Mouse (Mus musculus) forebrain, embryonic 11.5 days (tissue): Measurements from ENCODE around the gene Etv6. TPM values are rescaled to one million over a fixed set of nuclear protein-coding genes. Genes with fewer than 3 reads are reported as not detected.

ENCODE experiments used
- ATAC-seq: fragments of 200-750 bp; cut with Nextera tagmentation; replicated peaks from 2 replicates; pipeline ENCODE4 v1.8.0; 2017; ENCODE audit warnings: moderate TSS enrichment; ENCODE audit not compliant: low FRiP score
- DNase-seq: peaks from one replicate; pipeline ENCODE4 v3.0.0-alpha.2; 2017; ENCODE audit warnings: low spot score
- H3K27ac ChIP-seq: fragments of 300-500 bp; sonication (generic); 2 replicates; pipeline ENCODE4 v1.5.1; 2014; ENCODE audit warnings: low read depth, low read length
- H3K27me3 ChIP-seq: fragments of 300-500 bp; sonication (generic); 2 replicates; pipeline ENCODE4 v1.6.1; 2014; ENCODE audit warnings: mild to moderate bottlenecking, low read length, mixed read lengths; ENCODE audit not compliant: control insufficient read depth, insufficient read depth
- H3K36me3 ChIP-seq: fragments of 300-500 bp; sonication (generic); 2 replicates; pipeline ENCODE4 v1.6.1; 2014; ENCODE audit warnings: mild to moderate bottlenecking, low read length, moderate library complexity, mixed read lengths; ENCODE audit not compliant: control insufficient read depth, insufficient read depth
- H3K4me1 ChIP-seq: fragments of 300-500 bp; sonication (generic); replicated peaks from 2 replicates; pipeline ENCODE4 v1.6.1; 2014; ENCODE audit warnings: low read length, mixed read lengths; ENCODE audit not compliant: control insufficient read depth, insufficient read depth
- H3K4me2 ChIP-seq: fragments of 300-500 bp; sonication (generic); 2 replicates; pipeline ENCODE4 v1.6.1; 2014; ENCODE audit warnings: low read depth, mild to moderate bottlenecking, low read length, moderate library complexity, mixed read lengths; ENCODE audit not compliant: severe bottlenecking
- H3K4me3 ChIP-seq: fragments of 300-500 bp; sonication (generic); 2 replicates; pipeline ENCODE4 v1.5.1; 2014; ENCODE audit warnings: low read depth, low read length
- H3K9ac ChIP-seq: fragments of 300-500 bp; sonication (generic); 2 replicates; pipeline ENCODE4 v1.6.1; 2014; ENCODE audit warnings: low read length
- H3K9me3 ChIP-seq: fragments of 300-500 bp; sonication (generic); 2 replicates; pipeline ENCODE4 v1.6.1; 2016; ENCODE audit warnings: low read length, mixed read lengths; ENCODE audit not compliant: control insufficient read depth
- WGBS: fragments of 180-500 bp; shearing (Covaris S2); extraction: QIAGEN DNeasy Blood & Tissue Kit; methylation state at CpG from one replicate; pipeline ENCODE4 v1.1.7; 2014; 5-methylcytosine and 5-hydroxymethylcytosine counted together
- polyA plus RNA-seq: library from polyadenylated mRNA; unstranded; fragments of >200 nt; fragmentation: Nextera tagmentation; extraction: Ambion mirVana; gene quantifications from 2 replicates; pipeline ENCODE4 v1.2.1, GENCODE M21; 2014

Gene Etv6
- polyA plus RNA-seq, 1 experiment from 2014 or later, result 20.9 TPM

- no peaks in the 10 kb centered on the region for H3K36me3 ChIP-seq
- no peak overlapping the region for H3K9ac ChIP-seq
- no peaks in the 10 kb centered on the region for H3K4me1 ChIP-seq
- no peaks in the 10 kb centered on the region for H3K9me3 ChIP-seq
- no peaks in the 10 kb centered on the region for H3K27me3 ChIP-seq
- H3K4me3 ChIP-seq, result no peak overlapping the region
- ATAC-seq (no peak), DNase-seq (no peak)
- no peak overlapping the region for H3K4me2 ChIP-seq
- no peak overlapping the region for H3K27ac ChIP-seq
- WGBS, result 91% methylated on average over 4 of the region's 4 CpGs
Observed at GRCm38 (mm10) chr6:134087709-134088108, 52.2 kb downstream of the Etv6 start.

GRCm38 (mm10) chr6:134089671-134090377 is 54.3 kb downstream of the Etv6 start:
- no peak overlapping the region for H3K9ac ChIP-seq
- no peaks in the 10 kb centered on the region for H3K4me1 ChIP-seq
- H3K36me3 ChIP-seq, result no peaks in the 10 kb centered on the region
- no peaks in the 10 kb centered on the region for H3K9me3 ChIP-seq
- 88% methylated on average over 7 of the region's 7 CpGs for WGBS
- H3K27ac ChIP-seq, result no peak overlapping the region
- H3K27me3 ChIP-seq, result no peaks in the 10 kb centered on the region
- no peak overlapping the region for H3K4me2 ChIP-seq
- DNase-seq (no peak), ATAC-seq (no peak)
- H3K4me3 ChIP-seq, result no peak overlapping the region

- 75% methylated on average over 4 of the region's 4 CpGs for WGBS
- DNase-seq, result no peak
- no peak for ATAC-seq
Observed at GRCm38 (mm10) chr6:134090378-134090692, 54.8 kb downstream of the Etv6 start.

GRCm38 (mm10) chr6:134090875-134091274 is 55.4 kb downstream of the Etv6 start:
- ATAC-seq, result no peak
- Histone ChIP-seq H3K27ac (no peak overlapping the region), H3K27me3 (no peaks in the 10 kb centered on the region)

More at GRCm38 (mm10) chr6:134090378-134090692, 54.8 kb downstream of the Etv6 start:
- Histone ChIP-seq H3K27me3 (no peaks in the 10 kb centered on the region), H3K27ac (no peak overlapping the region), H3K9ac (no peak overlapping the region), H3K4me3 (no peak overlapping the region), H3K9me3 (no peaks in the 10 kb centered on the region), H3K36me3 (no peaks in the 10 kb centered on the region), H3K4me1 (no peaks in the 10 kb centered on the region), H3K4me2 (no peak overlapping the region)

GRCm38 (mm10) chr6:134091398-134091801 is 55.9 kb downstream of the Etv6 start:
- H3K4me1 ChIP-seq, result no peaks in the 10 kb centered on the region
- no peaks in the 10 kb centered on the region for H3K27me3 ChIP-seq
- H3K27ac ChIP-seq, result no peak overlapping the region
- WGBS, result 72% methylated on average over 8 of the region's 8 CpGs
- no peaks in the 10 kb centered on the region for H3K9me3 ChIP-seq
- DNase-seq (no peak), ATAC-seq (no peak)
- no peak overlapping the region for H3K4me3 ChIP-seq
- no peak overlapping the region for H3K4me2 ChIP-seq
- H3K36me3 ChIP-seq, result no peaks in the 10 kb centered on the region
- no peak overlapping the region for H3K9ac ChIP-seq

More at GRCm38 (mm10) chr6:134090875-134091274, 55.4 kb downstream of the Etv6 start:
- Histone ChIP-seq H3K4me3 (no peak overlapping the region), H3K9ac (no peak overlapping the region), H3K9me3 (no peaks in the 10 kb centered on the region), H3K4me2 (no peak overlapping the region), H3K36me3 (no peaks in the 10 kb centered on the region), H3K4me1 (no peaks in the 10 kb centered on the region)
- WGBS, result 88% methylated on average over 4 of the region's 4 CpGs
- DNase-seq, result no peak

GRCm38 (mm10) chr6:134094066-134094465 is 58.6 kb downstream of the Etv6 start:
- Histone ChIP-seq H3K9me3 (no peaks in the 10 kb centered on the region), H3K36me3 (no peaks in the 10 kb centered on the region), H3K27me3 (no peaks in the 10 kb centered on the region), H3K27ac (no peak overlapping the region), H3K9ac (no peak overlapping the region), H3K4me2 (no peak overlapping the region), H3K4me1 (no peaks in the 10 kb centered on the region), H3K4me3 (no peak overlapping the region)
- ATAC-seq, result no peak
- no peak for DNase-seq
- 94% methylated on average over 5 of the region's 5 CpGs for WGBS

GRCm38 (mm10) chr6:134094620-134095019 is 59.1 kb downstream of the Etv6 start:
- no peaks in the 10 kb centered on the region for H3K36me3 ChIP-seq
- WGBS, result 97% methylated on average over 8 of the region's 8 CpGs
- ATAC-seq (no peak), DNase-seq (no peak)
- no peak overlapping the region for H3K9ac ChIP-seq
- no peaks in the 10 kb centered on the region for H3K9me3 ChIP-seq
- H3K27ac ChIP-seq, result no peak overlapping the region
- no peak overlapping the region for H3K4me3 ChIP-seq
- H3K4me2 ChIP-seq, result no peak overlapping the region
- no peaks in the 10 kb centered on the region for H3K27me3 ChIP-seq
- H3K4me1 ChIP-seq, result no peaks in the 10 kb centered on the region

GRCm38 (mm10) chr6:134095582-134095981 is 60.1 kb downstream of the Etv6 start:
- ATAC-seq, result no peak
- no peak overlapping the region for H3K4me3 ChIP-seq
- no peaks in the 10 kb centered on the region for H3K27me3 ChIP-seq
- H3K9me3 ChIP-seq, result no peaks in the 10 kb centered on the region
- no peak for DNase-seq
- no peak overlapping the region for H3K27ac ChIP-seq
- no peaks in the 10 kb centered on the region for H3K4me1 ChIP-seq
- no peaks in the 10 kb centered on the region for H3K36me3 ChIP-seq
- H3K4me2 ChIP-seq, result no peak overlapping the region
- WGBS, result 87% methylated on average over 4 of the region's 4 CpGs
- H3K9ac ChIP-seq, result no peak overlapping the region
